Mouse (Mus musculus) CH12.LX (cell line): ENCODE measurements around the gene Mafb.

Source experiments
- CTCF ChIP-seq, 2 experiments: IDR thresholded peaks in 1 of 2; conservative IDR thresholded peaks in 1 of 2; 2 replicates each; pipeline ENCODE4 v1.5.1; 2011 to 2012; ENCODE audit warnings: low read depth in 2 of 2, low read length in 2 of 2, improper control_type of control experiment in 1 of 2, inconsistent platforms in 1 of 2, mild to moderate bottlenecking in 1 of 2, moderate library complexity in 1 of 2
- E2F4 ChIP-seq: IDR thresholded peaks from 2 replicates; pipeline ENCODE4 v1.6.1; 2011; ENCODE audit warnings: low read depth, low read length, improper control_type of control experiment; ENCODE audit not compliant: insufficient replicate concordance
- GABPA ChIP-seq: IDR thresholded peaks from 2 replicates; pipeline ENCODE4 v1.6.1; 2012; ENCODE audit warnings: low read depth, low read length, improper control_type of control experiment, inconsistent platforms; ENCODE audit not compliant: insufficient replicate concordance
- JUND ChIP-seq: conservative IDR thresholded peaks from 2 replicates; pipeline ENCODE4 v1.6.1; 2011; ENCODE audit warnings: low read depth, low read length, improper control_type of control experiment
- MAFK ChIP-seq: IDR thresholded peaks from 2 replicates; pipeline ENCODE4 v1.6.1; 2011; ENCODE audit warnings: low read length, improper control_type of control experiment; ENCODE audit not compliant: insufficient replicate concordance
- MAX ChIP-seq: IDR thresholded peaks from 2 replicates; pipeline ENCODE4 v1.6.1; 2011; ENCODE audit warnings: low read length, improper control_type of control experiment
- MYC ChIP-seq: IDR thresholded peaks from 2 replicates; pipeline ENCODE4 v1.6.1; 2011; ENCODE audit warnings: low read depth, mild to moderate bottlenecking, improper control_type of control experiment, low read length
- NRF1 ChIP-seq: IDR thresholded peaks from 2 replicates; pipeline ENCODE4 v1.6.1; 2014; ENCODE audit warnings: low read depth, mild to moderate bottlenecking, inconsistent platforms, low read length, improper control_type of control experiment, moderate library complexity
- POLR2A ChIP-seq: IDR thresholded peaks from 2 replicates; pipeline ENCODE4 v1.6.1; 2011; ENCODE audit warnings: low read depth, mild to moderate bottlenecking, improper control_type of control experiment, low read length
- RCOR1 ChIP-seq: conservative IDR thresholded peaks from 2 replicates; pipeline ENCODE4 v1.6.1; 2012; ENCODE audit warnings: low read depth, mild to moderate bottlenecking, inconsistent platforms, low read length, improper control_type of control experiment
- USF1 ChIP-seq: IDR thresholded peaks from 2 replicates; pipeline ENCODE4 v1.6.1; 2014; ENCODE audit warnings: low read depth, mild to moderate bottlenecking, inconsistent platforms, low read length, improper control_type of control experiment
- ZC3H11A ChIP-seq: IDR thresholded peaks from 2 replicates; pipeline ENCODE4 v1.6.1; 2012; ENCODE audit warnings: low read depth, mild to moderate bottlenecking, inconsistent platforms, low read length, improper control_type of control experiment

DNA sequence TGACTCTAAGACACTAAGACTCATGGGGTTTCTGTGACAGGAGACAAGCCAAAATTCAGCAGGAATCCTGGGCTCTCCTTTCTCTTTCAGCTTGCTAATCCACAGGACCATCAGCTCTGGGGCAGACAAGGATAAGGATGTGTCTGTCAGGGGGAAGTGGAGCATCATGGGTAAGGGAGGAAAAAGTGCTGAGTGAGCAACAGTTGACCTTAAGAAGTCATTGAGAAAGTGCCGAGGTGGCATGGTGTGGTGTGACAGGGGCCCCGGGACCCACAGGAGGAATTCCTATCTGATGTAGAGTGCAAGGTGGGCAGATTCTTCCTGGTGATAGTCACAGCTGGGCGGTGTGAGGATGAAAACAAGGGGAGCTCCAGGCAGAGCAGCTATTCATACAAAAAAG is 25.8 kb upstream of the Mafb start:
- TF ChIP-seq POLR2A (no peak), USF1 (no peak), NRF1 (no peak), MYC (no peak), GABPA (no peak), MAFK (peak; percentile 70), JUND (no peak), CTCF (conservative IDR thresholded peaks at IDR 0.05 in 1 of 2, IDR thresholded peaks at IDR 0.05 in 1 of 2; ENCODE audit: low read depth in 2 of 2, low read length in 2 of 2) (no peak), MAX (no peak), E2F4 (no peak), RCOR1 (no peak), ZC3H11A (no peak)
